Mouse (Mus musculus) layer of hippocampus, postnatal 14 days (tissue): ENCODE results near the gene Pdzk1ip1. TPM values are rescaled to one million over a fixed set of nuclear protein-coding genes. Genes with fewer than 3 reads are reported as not detected.

Source experiments
- DNase-seq, 2 experiments: peaks; one replicate each; pipeline ENCODE4 v3.0.0; 2021 to 2022; ENCODE audit warnings: low spot score in 2 of 2, mixed read lengths in 1 of 2
- total RNA-seq, 2 experiments: library from RNA; stranded (reverse); gene quantifications; 2 replicates each; pipeline ENCODE4 v1.2.3; 2021

Pdzk1ip1 gene
- total RNA-seq, 2 experiments from 2014 or later, result 0.78 TPM; not detected in 1

GRCm38 (mm10) chr4:115121162-115121561 lies 32.7 kb downstream of the Pdzk1ip1 start:
- no peak for DNase-seq

- DNase-seq, result no peak
Observed at GRCm38 (mm10) chr4:115121608-115122007, 33.1 kb downstream of the Pdzk1ip1 start.

- DNase-seq, result no peak
Observed at GRCm38 (mm10) chr4:115123507-115123906, 35.0 kb downstream of the Pdzk1ip1 start.

- no peak for DNase-seq
Observed at GRCm38 (mm10) chr4:115124713-115125112, 36.2 kb downstream of the Pdzk1ip1 start.

- peak in 1 of 2 experiments; percentile 3 for DNase-seq
Observed at GRCm38 (mm10) chr4:115133085-115133484, 44.6 kb downstream of the Pdzk1ip1 start.

GRCm38 (mm10) chr4:115133621-115134295 lies 45.2 kb downstream of the Pdzk1ip1 start, which contains the start of gene Cyp4x1:
Cyp4x1 (minus strand) TSS chr4:115134281.
- peak; percentile 57 to 66 for DNase-seq

GRCm38 (mm10) chr4:115134296-115134630 lies 45.8 kb downstream of the Pdzk1ip1 start:
- DNase-seq, result no peak

Other genes with a start within 250 kb of the Pdzk1ip1 start
- gene Foxd2, start 179.8 kb upstream of the Pdzk1ip1 start, total RNA-seq, result under 1 TPM in 1 of 2 experiments, not detected in 1; 0.12 TPM
- gene Foxe3, start 162.7 kb upstream of the Pdzk1ip1 start, total RNA-seq, result not detected
- 100 to 1,000 TPM; 101 to 104 TPM for gene Cmpk1, start 101.5 kb upstream of the Pdzk1ip1 start, total RNA-seq
- under 1 TPM; 0.78 to 0.98 TPM for gene Stil, start 88.5 kb upstream of the Pdzk1ip1 start, total RNA-seq
- gene Tal1, start 32.3 kb upstream of the Pdzk1ip1 start, total RNA-seq, result 1 to 10 TPM; 2.3 to 2.4 TPM
- 1 to 10 TPM; 8.5 to 9.7 TPM for gene Cyp4x1, start 45.6 kb downstream of the Pdzk1ip1 start, total RNA-seq
- gene Cyp4a29, start 153.4 kb downstream of the Pdzk1ip1 start, total RNA-seq, result not detected
- not detected for gene Cyp4a12a, start 210.3 kb downstream of the Pdzk1ip1 start, total RNA-seq